ENCODE assay signal across 37 mouse cellular contexts in the genomic region with DNA sequence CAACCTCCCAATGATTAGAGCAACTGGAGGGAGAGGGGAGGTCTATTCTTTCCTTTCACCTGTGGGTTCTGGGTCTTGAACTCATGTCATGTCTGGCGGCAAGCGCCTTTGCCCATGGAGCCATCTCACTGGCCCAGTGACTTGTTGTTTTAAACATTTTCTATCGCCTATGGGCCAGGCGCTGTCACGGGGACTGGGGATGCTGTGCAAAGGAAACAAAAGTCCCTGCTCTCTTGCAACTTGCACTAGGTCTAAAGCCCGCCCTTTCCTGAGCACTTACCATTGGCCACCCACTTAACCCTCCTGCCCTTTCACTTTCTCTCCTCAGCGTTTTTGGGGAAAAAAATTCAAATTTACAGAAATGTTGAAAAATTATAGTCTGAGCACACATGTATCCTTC. TPM values are rescaled to one million over a fixed set of nuclear protein-coding genes. Genes with fewer than 3 reads are reported as not detected.
DNase-seq lines count a peak whose midpoint lies in the region; ATAC-seq lines count a peak whose summit lies in the region.
"Had no signal": no experiment of that assay in that cellular context is flagged by ENCODE, and none has a peak within 500 bp of the region (broad histone marks: within the 10 kb centered on the region; RNA-seq: fewer than 3 reads in every experiment).

No protein-coding gene starts in this region.

- 79% methylated on average over 7 of the region's 7 CpGs for WGBS in forebrain, embryonic 14.5 days

- no peak overlapping the region for H3K27ac ChIP-seq in forebrain, embryonic 14.5 days (ENCODE audit: low read depth, low read length)
- H3K27ac ChIP-seq: embryonic facial prominence, embryonic 13.5 days; forebrain, embryonic 12.5 days; heart, adult 2 months; heart, embryonic 13.5 days; intestine, embryonic 15.5 days; limb, embryonic 10.5 days; limb, embryonic 15.5 days; midbrain, embryonic 13.5 days; neural tube, embryonic 15.5 days; stomach, embryonic 15.5 days had no signal

- DNase-seq in heart, adult 11 months: peak; percentile 64
- DNase-seq in heart, postnatal 4 days: no peak
- peak; percentile 13 for DNase-seq in A20 (ENCODE audit: low read depth, low spot score)
- DNase-seq in splenic B cell, adult 2 months (ENCODE audit: low read depth, low spot score): peak; percentile 20
- DNase-seq in cerebellum, postnatal 14 days: no peak
- no peak for DNase-seq in forebrain, embryonic 14.5 days (ENCODE audit: low spot score)

- peak; percentile 34; the same call in 1 of the 2 replicates for ATAC-seq in granulocyte monocyte progenitor cell, adult 5-6 weeks (replicated peaks; ENCODE audit: poor library complexity, severe bottlenecking)
- no peak for ATAC-seq in forebrain, embryonic 14.5 days
- ATAC-seq: hindbrain, embryonic 16.5 days; intestine, embryonic 15.5 days; midbrain, embryonic 13.5 days had no signal

- H3K9me3 ChIP-seq in forebrain, embryonic 14.5 days (replicated peaks; ENCODE audit: control insufficient read depth, low read length): no peaks in the 10 kb centered on the region
- H3K9me3 ChIP-seq: embryonic facial prominence, embryonic 13.5 days; forebrain, embryonic 12.5 days; heart, embryonic 13.5 days; intestine, embryonic 15.5 days; limb, embryonic 10.5 days; limb, embryonic 15.5 days; megakaryocyte, embryonic 14.5 days; midbrain, embryonic 13.5 days; neural tube, embryonic 15.5 days; stomach, embryonic 15.5 days had no signal

- no peaks in the 10 kb centered on the region for H3K27me3 ChIP-seq in splenic B cell, adult 2 months (ENCODE audit: control insufficient read depth, insufficient read depth, low read length, poor library complexity, severe bottlenecking)
- no peaks in the 10 kb centered on the region for H3K27me3 ChIP-seq in forebrain, embryonic 14.5 days (replicated peaks; ENCODE audit: control insufficient read depth, insufficient read depth, low read length)
- H3K27me3 ChIP-seq: CH12.LX; embryonic facial prominence, embryonic 13.5 days; forebrain, embryonic 12.5 days; heart, embryonic 13.5 days; intestine, embryonic 15.5 days; limb, embryonic 15.5 days; midbrain, embryonic 13.5 days; neural tube, embryonic 15.5 days; stomach, embryonic 15.5 days had no signal

- no peaks in the 10 kb centered on the region for H3K4me1 ChIP-seq in forebrain, embryonic 14.5 days (ENCODE audit: control insufficient read depth, insufficient read depth, low read length)
- H3K4me1 ChIP-seq: embryonic facial prominence, embryonic 13.5 days; forebrain, embryonic 12.5 days; heart, embryonic 13.5 days; intestine, embryonic 15.5 days; limb, embryonic 10.5 days; limb, embryonic 15.5 days; midbrain, embryonic 13.5 days; neural tube, embryonic 15.5 days; stomach, embryonic 15.5 days had no signal

- H3K9ac ChIP-seq in forebrain, embryonic 14.5 days (ENCODE audit: low read length): no peak overlapping the region
- H3K9ac ChIP-seq: embryonic facial prominence, embryonic 13.5 days; forebrain, embryonic 12.5 days; heart, embryonic 13.5 days; intestine, embryonic 15.5 days; limb, embryonic 15.5 days; midbrain, embryonic 13.5 days; neural tube, embryonic 15.5 days; stomach, embryonic 15.5 days had no signal

- no peak overlapping the region for H3K4me2 ChIP-seq in forebrain, embryonic 14.5 days (ENCODE audit: low read length)
- H3K4me2 ChIP-seq: embryonic facial prominence, embryonic 13.5 days; forebrain, embryonic 12.5 days; heart, embryonic 13.5 days; intestine, embryonic 15.5 days; limb, embryonic 15.5 days; midbrain, embryonic 13.5 days; neural tube, embryonic 15.5 days; stomach, embryonic 15.5 days had no signal

- peaks cover 5% of the 10 kb centered on the region for H3K36me3 ChIP-seq in splenic B cell, adult 2 months (ENCODE audit: control insufficient read depth, insufficient read depth, low read length, poor library complexity, severe bottlenecking)
- H3K36me3 ChIP-seq in forebrain, embryonic 14.5 days (ENCODE audit: control insufficient read depth, insufficient read depth, low read length): 0 out of 2 replicates have a peak, but pooled peaks cover 9% of the 10 kb centered on the region
- H3K36me3 ChIP-seq: intestine, embryonic 15.5 days had no signal

- no peak overlapping the region for H3K4me3 ChIP-seq in forebrain, embryonic 14.5 days (ENCODE audit: low read depth, low read length)
- H3K4me3 ChIP-seq: embryonic facial prominence, embryonic 13.5 days; erythroblast, embryonic 14.5 days; forebrain, embryonic 12.5 days; heart, adult 2 months; heart, embryonic 13.5 days; intestine, embryonic 15.5 days; limb, embryonic 10.5 days; limb, embryonic 15.5 days; midbrain, embryonic 13.5 days; neural tube, embryonic 15.5 days; stomach, embryonic 15.5 days had no signal

RNA-seq across cellular contexts. Expression of gene Trpc4ap, which starts 4.7 kb away (rescaled TPM):
- total RNA-seq in heart, postnatal 4 days (2021): 10 to 100 TPM; 81.3 to 82.1 TPM
- total RNA-seq in granulocyte monocyte progenitor cell, adult 5-6 weeks (2014; fragmentation: Nextera tagmentation): 106 and 107 TPM in 2 replicates
- total RNA-seq in granulocyte monocyte progenitor cell, adult 5-6 weeks (2017): 76.1 and 89.2 TPM in 2 replicates
- 153 and 181 TPM in 2 replicates for polyA plus RNA-seq in forebrain, embryonic 14.5 days (2014; fragmentation: Nextera tagmentation; extraction: Ambion mirVana)

RNA-seq across cellular contexts. Expression of gene Edem2, which starts 32.4 kb away (rescaled TPM):
- 1 to 10 TPM; 9.3 to 9.7 TPM for total RNA-seq in heart, postnatal 4 days (2021)
- total RNA-seq in granulocyte monocyte progenitor cell, adult 5-6 weeks (2014; fragmentation: Nextera tagmentation): 74.9 and 81.9 TPM in 2 replicates
- 71.6 and 73.7 TPM in 2 replicates for total RNA-seq in granulocyte monocyte progenitor cell, adult 5-6 weeks (2017)
- 39.9 TPM in 2 replicates for polyA plus RNA-seq in forebrain, embryonic 14.5 days (2014; fragmentation: Nextera tagmentation; extraction: Ambion mirVana)

RNA-seq across cellular contexts. Expression of gene Gm17581, which starts 38.8 kb away (rescaled TPM):
- total RNA-seq in heart, postnatal 4 days (2021): not detected
- total RNA-seq in granulocyte monocyte progenitor cell, adult 5-6 weeks (2014; fragmentation: Nextera tagmentation): not detected in 2 replicates
- not detected in 2 replicates for total RNA-seq in granulocyte monocyte progenitor cell, adult 5-6 weeks (2017)
- not detected in 2 replicates for polyA plus RNA-seq in forebrain, embryonic 14.5 days (2014; fragmentation: Nextera tagmentation; extraction: Ambion mirVana)
- total RNA-seq: adrenal gland, adult 8-10 months; adrenal gland, postnatal 4 days; CH12.LX; ES-E14; gastrocnemius, postnatal 25 days; heart, adult 2 months; heart, postnatal 10 days; layer of hippocampus, adult 8-10 months; layer of hippocampus, postnatal 25 days; left cerebral cortex, postnatal 10 days; monocyte, adult 5-6 weeks had no signal
- polyA plus RNA-seq: cerebellum, adult 2 months; embryonic facial prominence, embryonic 13.5 days; erythroblast, embryonic 14.5 days; forebrain, embryonic 12.5 days; heart, adult 2 months; heart, embryonic 13.5 days; hindbrain, embryonic 11.5 days; hindbrain, embryonic 16.5 days; intestine, embryonic 15.5 days; kidney, adult 2 months; kidney, embryonic 16.5 days; limb, embryonic 10.5 days; limb, embryonic 15.5 days; liver, embryonic 16.5 days; lung, embryonic 16.5 days; midbrain, embryonic 13.5 days; neural tube, embryonic 15.5 days; small intestine, adult 2 months; stomach, embryonic 15.5 days had no signal

RNA-seq across cellular contexts. Expression of gene Procr, which starts 54.1 kb away (rescaled TPM):
- total RNA-seq in heart, postnatal 4 days (2021): 1 to 10 TPM; 5.6 to 8.0 TPM
- total RNA-seq in granulocyte monocyte progenitor cell, adult 5-6 weeks (2014; fragmentation: Nextera tagmentation): 0.88 and 3.3 TPM in 2 replicates
- total RNA-seq in granulocyte monocyte progenitor cell, adult 5-6 weeks (2017): 1.1 and 1.6 TPM in 2 replicates
- polyA plus RNA-seq in forebrain, embryonic 14.5 days (2014; fragmentation: Nextera tagmentation; extraction: Ambion mirVana): 2.2 and 4.3 TPM in 2 replicates
- total RNA-seq: monocyte, adult 5-6 weeks had no signal

Comparison
In these comparisons a context has a peak if more than half of its experiments do, and no peak if none do; other contexts are left out.
1. DNase-seq: peak in heart, adult 11 months (single experiment), A20 (single experiment) and splenic B cell, adult 2 months (single experiment); none in heart, postnatal 4 days (single experiment), cerebellum, postnatal 14 days (0 of 2) and forebrain, embryonic 14.5 days (single experiment).
2. RNA of gene Edem2, which starts 32.4 kb away (total RNA-seq): 71.6 to 81.9 TPM in granulocyte monocyte progenitor cell, adult 5-6 weeks; 9.3 to 9.7 TPM in heart, postnatal 4 days; every median in the first group is over 4 times any median in the second.